Mouse (Mus musculus): ENCODE measurements around the gene Apol9a. TPM values are rescaled to one million over a fixed set of nuclear protein-coding genes. Genes with fewer than 3 reads are reported as not detected.

Gene Apol9a
- total RNA-seq, 1 experiment: not detected

DNA sequence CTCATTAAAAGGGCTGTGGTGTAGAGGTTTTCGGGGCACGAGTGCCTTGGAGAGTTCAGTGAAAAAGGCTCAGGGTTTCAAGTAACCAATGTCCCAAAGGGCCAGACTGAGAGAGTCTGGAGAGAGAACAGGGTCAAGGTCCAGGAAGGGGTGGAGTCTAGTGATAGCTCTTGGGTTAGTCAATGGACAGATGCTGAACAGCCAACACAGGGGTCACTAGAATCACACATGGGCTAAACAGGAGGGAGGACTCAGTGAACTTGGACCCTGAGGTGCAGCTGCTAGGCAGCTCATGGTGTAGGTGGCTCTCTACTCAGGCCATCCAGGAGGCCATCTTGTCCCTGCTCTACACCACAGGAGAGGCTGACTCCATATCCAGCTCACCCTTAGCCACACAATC, 23.5 kb downstream of the Apol9a start:
- no peaks in the 10 kb centered on the region for H3K36me3 ChIP-seq (ENCODE audit: control insufficient read depth, insufficient read depth, low read length, poor library complexity, severe bottlenecking)
- no peaks in the 10 kb centered on the region for H3K9me3 ChIP-seq (ENCODE audit: control insufficient read depth, insufficient read depth, low read depth, low read length)
- no peak overlapping the region for H3K4me3 ChIP-seq (ENCODE audit: insufficient read depth in 1 of 2, low read depth in 1 of 2, low read length in 2 of 2, poor library complexity in 1 of 2, severe bottlenecking in 1 of 2)
- in situ Hi-C loops (cut with MboI; ENCODE audit: low sequenced_read_pairs in 2 of 2, unreplicated experiment in 2 of 2): no loop called here
- no peaks in the 10 kb centered on the region for H3K4me1 ChIP-seq (ENCODE audit: control insufficient read depth in 2 of 2, insufficient read depth in 2 of 2, low read length in 2 of 2, poor library complexity in 1 of 2)
- no peak overlapping the region for H3K9ac ChIP-seq (ENCODE audit: insufficient read depth, low read depth, low read length, poor library complexity, severe bottlenecking)
- no peak for TF ChIP-seq CHD2 (IDR thresholded peaks at IDR 0.05; ENCODE audit: low read depth, low read length)
- no peak for TF ChIP-seq ZNF384 (IDR thresholded peaks at IDR 0.05; ENCODE audit: low read depth, low read length)
- no peak for TF ChIP-seq HCFC1 (IDR thresholded peaks at IDR 0.05; ENCODE audit: borderline replicate concordance, insufficient read depth, low read length)
- no peak for TF ChIP-seq MAFK (IDR thresholded peaks at IDR 0.05; ENCODE audit: insufficient read depth, low read depth, low read length)
- TF ChIP-seq ZC3H11A (IDR thresholded peaks at IDR 0.05; ENCODE audit: borderline replicate concordance, low read depth, low read length): no peak
- DNase-seq (ENCODE audit: low read depth, low spot score): no peak
- H3K27ac ChIP-seq (ENCODE audit: insufficient read depth, low read depth, low read length, poor library complexity, severe bottlenecking): no peak overlapping the region

DNA sequence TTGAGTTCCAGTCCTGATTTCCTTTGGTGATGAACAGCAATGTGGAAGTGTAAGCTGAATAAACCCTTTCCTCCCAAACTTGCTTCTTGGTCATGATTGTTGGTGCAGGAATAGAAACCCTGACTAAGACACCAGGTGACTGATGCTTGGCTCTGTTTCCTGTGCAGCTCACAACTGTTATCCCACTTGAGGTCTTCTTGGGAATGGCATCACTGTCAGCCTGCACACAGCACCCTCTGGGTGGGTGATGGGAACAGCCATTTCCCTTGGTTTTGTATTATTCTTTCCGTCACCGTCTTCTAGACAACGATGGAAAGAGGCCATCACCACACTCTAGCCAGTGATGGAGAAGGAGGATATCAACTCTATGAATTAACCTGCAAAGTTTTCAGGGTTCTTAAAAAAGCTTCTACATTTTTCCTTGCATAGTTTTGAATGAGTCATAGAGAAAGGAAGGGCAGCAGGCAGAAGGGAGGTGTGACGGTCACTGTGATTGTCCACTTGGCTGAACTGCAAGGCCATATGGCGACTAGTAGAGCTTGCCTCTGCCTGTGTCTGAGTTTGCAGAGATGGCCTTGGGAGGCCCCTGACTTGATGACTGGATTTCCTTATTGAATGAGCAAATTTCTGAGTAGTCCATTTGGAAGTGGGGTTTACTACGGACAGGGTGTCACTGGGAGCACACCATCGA, 26.4 kb downstream of the Apol9a start:
- no peaks in the 10 kb centered on the region for H3K36me3 ChIP-seq (ENCODE audit: control insufficient read depth, insufficient read depth, low read length, poor library complexity, severe bottlenecking)
- no peaks in the 10 kb centered on the region for H3K4me1 ChIP-seq (ENCODE audit: control insufficient read depth in 2 of 2, insufficient read depth in 2 of 2, low read length in 2 of 2, poor library complexity in 1 of 2)
- TF ChIP-seq HCFC1 (IDR thresholded peaks at IDR 0.05; ENCODE audit: borderline replicate concordance, insufficient read depth, low read length) (no peak), CHD2 (IDR thresholded peaks at IDR 0.05; ENCODE audit: low read depth, low read length) (no peak), MAFK (IDR thresholded peaks at IDR 0.05; ENCODE audit: insufficient read depth, low read depth, low read length) (no peak), ZC3H11A (IDR thresholded peaks at IDR 0.05; ENCODE audit: borderline replicate concordance, low read depth, low read length) (no peak), ZNF384 (IDR thresholded peaks at IDR 0.05; ENCODE audit: low read depth, low read length) (no peak)
- no peak overlapping the region for H3K9ac ChIP-seq (ENCODE audit: insufficient read depth, low read depth, low read length, poor library complexity, severe bottlenecking)
- no peak overlapping the region for H3K27ac ChIP-seq (ENCODE audit: insufficient read depth, low read depth, low read length, poor library complexity, severe bottlenecking)
- H3K9me3 ChIP-seq (ENCODE audit: control insufficient read depth, insufficient read depth, low read depth, low read length): no peaks in the 10 kb centered on the region
- in situ Hi-C loops (cut with MboI; ENCODE audit: low sequenced_read_pairs in 2 of 2, unreplicated experiment in 2 of 2): no loop called here
- DNase-seq (ENCODE audit: low read depth, low spot score): no peak
- no peak overlapping the region for H3K4me3 ChIP-seq (ENCODE audit: insufficient read depth in 1 of 2, low read depth in 1 of 2, low read length in 2 of 2, poor library complexity in 1 of 2, severe bottlenecking in 1 of 2)

DNA sequence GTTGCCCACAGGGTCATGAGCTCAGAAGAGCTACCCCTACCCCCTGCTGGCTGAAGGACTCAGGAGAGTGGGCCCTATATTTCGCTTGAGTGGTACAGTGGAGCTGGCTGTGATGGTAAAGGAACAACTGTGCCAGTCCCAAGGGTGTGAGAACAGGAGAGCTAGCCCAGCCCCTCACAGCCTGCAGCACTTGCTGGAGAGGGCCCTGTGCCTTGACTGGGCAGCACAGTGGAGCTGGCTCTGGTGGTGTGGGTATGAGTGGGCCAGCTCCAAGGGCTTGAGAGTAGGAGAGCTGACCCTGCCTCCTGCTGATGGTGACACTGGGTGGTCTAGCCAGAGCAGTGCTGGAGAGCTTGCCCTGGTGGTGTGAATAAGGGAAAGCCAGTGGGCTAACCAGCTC, 28.1 kb downstream of the Apol9a start:
- Histone ChIP-seq H3K36me3 (ENCODE audit: control insufficient read depth, insufficient read depth, low read length, poor library complexity, severe bottlenecking) (no peaks in the 10 kb centered on the region), H3K4me3 (ENCODE audit: insufficient read depth in 1 of 2, low read depth in 1 of 2, low read length in 2 of 2, poor library complexity in 1 of 2, severe bottlenecking in 1 of 2) (no peak overlapping the region), H3K9me3 (ENCODE audit: control insufficient read depth, insufficient read depth, low read depth, low read length) (no peaks in the 10 kb centered on the region), H3K27ac (ENCODE audit: insufficient read depth, low read depth, low read length, poor library complexity, severe bottlenecking) (no peak overlapping the region), H3K4me1 (ENCODE audit: control insufficient read depth in 2 of 2, insufficient read depth in 2 of 2, low read length in 2 of 2, poor library complexity in 1 of 2) (no peaks in the 10 kb centered on the region), H3K9ac (ENCODE audit: insufficient read depth, low read depth, low read length, poor library complexity, severe bottlenecking) (no peak overlapping the region)
- no peak for DNase-seq (ENCODE audit: low read depth, low spot score)
- in situ Hi-C loops (cut with MboI; ENCODE audit: low sequenced_read_pairs in 2 of 2, unreplicated experiment in 2 of 2): no loop called here
- TF ChIP-seq CHD2 (IDR thresholded peaks at IDR 0.05; ENCODE audit: low read depth, low read length): no peak
- TF ChIP-seq ZC3H11A (IDR thresholded peaks at IDR 0.05; ENCODE audit: borderline replicate concordance, low read depth, low read length): no peak
- no peak for TF ChIP-seq HCFC1 (IDR thresholded peaks at IDR 0.05; ENCODE audit: borderline replicate concordance, insufficient read depth, low read length)
- TF ChIP-seq MAFK (IDR thresholded peaks at IDR 0.05; ENCODE audit: insufficient read depth, low read depth, low read length): no peak
- no peak for TF ChIP-seq ZNF384 (IDR thresholded peaks at IDR 0.05; ENCODE audit: low read depth, low read length)

DNA sequence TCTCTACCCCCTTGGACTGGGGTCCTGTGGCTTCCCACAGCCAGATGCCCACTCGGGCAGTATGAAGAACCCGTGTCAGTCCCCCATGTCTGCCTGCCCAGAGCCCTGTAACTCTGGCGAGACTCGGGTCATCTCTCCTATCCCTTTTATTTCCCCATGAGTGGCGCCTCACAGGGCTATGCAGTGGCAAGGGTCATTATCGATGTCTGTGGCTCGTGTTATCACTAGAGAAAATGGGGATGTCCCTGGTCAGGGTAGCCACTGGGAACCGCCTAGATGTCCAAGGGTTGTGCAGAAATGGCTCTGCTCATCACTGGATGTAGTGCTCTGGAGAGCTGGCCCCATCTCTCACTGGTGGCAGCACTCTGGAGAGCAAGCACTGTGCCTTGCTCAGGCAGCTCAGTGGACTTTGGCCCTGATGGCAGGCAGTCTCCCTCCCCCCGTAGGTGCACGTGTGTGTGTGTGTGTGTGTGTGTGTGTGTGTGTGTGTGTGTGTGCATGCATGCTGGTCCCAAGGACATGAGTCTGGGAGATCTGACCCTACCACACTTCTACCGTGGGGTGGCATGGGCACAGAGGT, 28.6 kb downstream of the Apol9a start:
- H3K4me1 ChIP-seq (ENCODE audit: control insufficient read depth in 2 of 2, insufficient read depth in 2 of 2, low read length in 2 of 2, poor library complexity in 1 of 2): no peaks in the 10 kb centered on the region
- in situ Hi-C loops (cut with MboI; ENCODE audit: low sequenced_read_pairs in 2 of 2, unreplicated experiment in 2 of 2): no loop called here
- TF ChIP-seq MAFK (IDR thresholded peaks at IDR 0.05; ENCODE audit: insufficient read depth, low read depth, low read length) (no peak), ZNF384 (IDR thresholded peaks at IDR 0.05; ENCODE audit: low read depth, low read length) (no peak), HCFC1 (IDR thresholded peaks at IDR 0.05; ENCODE audit: borderline replicate concordance, insufficient read depth, low read length) (no peak), CHD2 (IDR thresholded peaks at IDR 0.05; ENCODE audit: low read depth, low read length) (no peak), ZC3H11A (IDR thresholded peaks at IDR 0.05; ENCODE audit: borderline replicate concordance, low read depth, low read length) (no peak)
- H3K9me3 ChIP-seq (ENCODE audit: control insufficient read depth, insufficient read depth, low read depth, low read length): no peaks in the 10 kb centered on the region
- H3K4me3 ChIP-seq (ENCODE audit: insufficient read depth in 1 of 2, low read depth in 1 of 2, low read length in 2 of 2, poor library complexity in 1 of 2, severe bottlenecking in 1 of 2): no peak overlapping the region
- no peaks in the 10 kb centered on the region for H3K36me3 ChIP-seq (ENCODE audit: control insufficient read depth, insufficient read depth, low read length, poor library complexity, severe bottlenecking)
- H3K9ac ChIP-seq (ENCODE audit: insufficient read depth, low read depth, low read length, poor library complexity, severe bottlenecking): no peak overlapping the region
- DNase-seq (ENCODE audit: low read depth, low spot score): no peak
- H3K27ac ChIP-seq (ENCODE audit: insufficient read depth, low read depth, low read length, poor library complexity, severe bottlenecking): no peak overlapping the region

All from ES-E14 (cell line).